Mouse (Mus musculus) heart, postnatal 0 days (tissue): ENCODE measurements at regions not wholly inside any gene's neighbourhood (a gene's known extent, or its start where the extent isn't known, plus 50 kb on each side); places are given as distances from the start of the nearest gene placed in this dataset.

Experiments
- CTCF ChIP-seq: IDR thresholded peaks from 2 replicates; pipeline ENCODE4 v1.5.1; 2016; ENCODE audit warnings: antibody characterized with exemption, control low read depth, low read depth
- EP300 ChIP-seq: IDR thresholded peaks from 2 replicates; pipeline ENCODE4 v1.6.1; 2016; ENCODE audit warnings: antibody characterized with exemption, low read depth

DNA sequence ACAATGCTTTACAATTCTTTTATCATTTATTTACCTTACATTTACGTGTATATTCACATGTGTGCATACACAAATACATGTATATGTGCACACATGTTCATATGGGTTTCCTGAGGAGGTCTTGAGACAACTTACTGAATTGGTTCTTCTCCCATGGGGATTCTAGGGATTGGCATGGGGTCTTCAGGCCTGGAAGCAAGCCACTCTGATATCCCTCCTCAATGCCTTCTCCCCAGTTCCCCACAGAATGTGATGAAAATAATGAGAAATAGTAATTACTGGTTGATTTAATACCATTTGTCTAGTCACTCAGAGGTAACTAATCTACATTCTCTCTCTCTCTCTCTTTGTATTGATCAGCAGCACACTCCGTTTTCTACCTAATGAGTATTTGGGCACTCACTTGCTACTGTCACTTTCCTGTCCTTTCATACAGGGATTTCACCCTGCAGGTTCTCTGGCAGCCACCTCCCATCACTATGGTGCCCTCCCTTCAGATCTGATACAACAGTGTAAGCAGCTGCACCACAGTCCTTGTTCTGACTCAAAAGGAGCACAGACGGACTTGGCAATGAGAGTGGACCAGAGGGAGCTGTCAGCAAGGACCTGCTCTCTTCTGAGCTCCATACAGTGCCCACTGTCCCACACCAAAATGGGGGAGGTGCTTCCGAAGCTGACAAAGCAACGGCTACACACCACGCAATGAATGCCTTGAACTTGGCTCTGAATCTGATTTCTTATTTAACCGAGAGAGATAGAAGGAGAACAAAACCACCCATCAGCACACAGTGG is 119.2 kb upstream of the Sec61g start:
- TF ChIP-seq CTCF (no peak), EP300 (no peak)
